Comparison of ENCODE assay signal across 9 mouse cellular contexts in genomic region chr16:30173953-30174874, GRCm38 (mm10).
DNase-seq lines count a peak whose midpoint lies in the region; ATAC-seq and TF ChIP-seq lines count a peak whose summit lies in the region.
"Had no signal": no experiment of that assay in that cellular context is flagged by ENCODE, and none has a peak within 500 bp of the region (broad histone marks: within the 10 kb centered on the region; RNA-seq: fewer than 3 reads in every experiment).

No protein-coding gene starts in this region.

- TF ChIP-seq EP300 in MEL (IDR thresholded peaks at IDR 0.05; ENCODE audit: low read depth in 1 of 2, low read length in 2 of 2) = peak in 1 of 2 experiments; percentile 45; a peak in 1 of 4 replicates

- H3K9ac ChIP-seq in MEL (ENCODE audit: control insufficient read depth, low read depth, low read length, poor library complexity, severe bottlenecking) = peak overlapping the region; percentile 5; the same call in 1 of the 2 replicates
- 0 out of 2 replicates have a peak overlapping the region, but pooled peaks have one; percentile 2 for H3K9ac ChIP-seq in intestine, embryonic 16.5 days (ENCODE audit: low read depth, low read length)

- no peak overlapping the region for H3K4me2 ChIP-seq in intestine, embryonic 16.5 days (ENCODE audit: low read depth, low read length)

- TF ChIP-seq RAD21 in MEL (IDR thresholded peaks at IDR 0.05; ENCODE audit: low read depth, low read length) = no peak

- peaks cover 0 to 13% of the 10 kb centered on the region in 2 experiments; a peak in 2 of 4 replicates for H3K36me3 ChIP-seq in MEL (ENCODE audit: control insufficient read depth in 1 of 2, insufficient read depth in 2 of 2, low read length in 2 of 2)
- H3K36me3 ChIP-seq in intestine, embryonic 16.5 days (ENCODE audit: control insufficient read depth, insufficient read depth, low read length) = no peaks in the 10 kb centered on the region
- no peaks in the 10 kb centered on the region for H3K36me3 ChIP-seq in midbrain, embryonic 10.5 days

- H3K4me3 ChIP-seq in MEL (ENCODE audit: control insufficient read depth in 1 of 2, insufficient read depth in 1 of 2, low read depth in 2 of 2, low read length in 2 of 2) = 0 out of 4 replicates have a peak overlapping the region, but pooled peaks of 1 of the 2 experiments have one; percentile 27
- H3K4me3 ChIP-seq in intestine, embryonic 16.5 days (ENCODE audit: low read length) = no peak overlapping the region
- H3K4me3 ChIP-seq in midbrain, embryonic 10.5 days = no peak overlapping the region

- TF ChIP-seq POLR2A in MEL (IDR thresholded peaks at IDR 0.05; ENCODE audit: control insufficient read depth in 1 of 2, insufficient read depth in 1 of 2, low read depth in 1 of 2, low read length in 2 of 2, poor library complexity in 1 of 2) = no peak

- 43% methylated on average over 8 of the region's 8 CpGs for WGBS in intestine, embryonic 16.5 days
- WGBS in midbrain, embryonic 10.5 days = 57% methylated on average over 8 of the region's 8 CpGs

- no peaks in the 10 kb centered on the region for H3K9me3 ChIP-seq in MEL (replicated peaks; ENCODE audit: insufficient read depth, low read length)
- H3K9me3 ChIP-seq in intestine, embryonic 16.5 days (ENCODE audit: control insufficient read depth, low read length) = no peaks in the 10 kb centered on the region
- no peaks in the 10 kb centered on the region for H3K9me3 ChIP-seq in midbrain, embryonic 10.5 days (replicated peaks)

- no peaks in the 10 kb centered on the region for H3K27me3 ChIP-seq in MEL (ENCODE audit: control insufficient read depth in 1 of 2, insufficient read depth in 2 of 2, low read length in 2 of 2)
- no peaks in the 10 kb centered on the region for H3K27me3 ChIP-seq in intestine, embryonic 16.5 days (replicated peaks; ENCODE audit: control insufficient read depth, insufficient read depth, low read length)
- H3K27me3 ChIP-seq in midbrain, embryonic 10.5 days (ENCODE audit: low read depth, poor library complexity, severe bottlenecking) = peaks cover 90% of the 10 kb centered on the region

- no peaks in the 10 kb centered on the region for H3K79me2 ChIP-seq in MEL (ENCODE audit: control insufficient read depth, insufficient read depth, low read length, poor library complexity)

- peak; percentile 64 for ATAC-seq in intestine, embryonic 16.5 days
- ATAC-seq in granulocyte monocyte progenitor cell, adult 5-6 weeks (replicated peaks; ENCODE audit: poor library complexity, severe bottlenecking) = no peak

- DNase-seq in heart, adult 11 months = peak; percentile 94
- DNase-seq in heart, postnatal 4 days = no peak
- peak; percentile 61 for DNase-seq in MEL (ENCODE audit: low read depth, low spot score)
- peak; percentile 81 for DNase-seq in lung, postnatal 10 days
- DNase-seq in layer of hippocampus, postnatal 25 days (ENCODE audit: extremely low spot score in 1 of 2, low spot score in 1 of 2) = no peak
- no peak for DNase-seq in midbrain, embryonic 10.5 days (ENCODE audit: low spot score)
- DNase-seq: cerebellum, adult 8-10 months had no signal

- peak overlapping the region; percentile 17 for H3K27ac ChIP-seq in MEL (ENCODE audit: control insufficient read depth, low read depth, low read length)
- peak overlapping the region; percentile 5; the same call in 1 of the 2 replicates for H3K27ac ChIP-seq in intestine, embryonic 16.5 days (ENCODE audit: low read length)
- no peak overlapping the region for H3K27ac ChIP-seq in midbrain, embryonic 10.5 days (replicated peaks)

- H3K4me1 ChIP-seq in MEL (ENCODE audit: control insufficient read depth in 1 of 2, insufficient read depth in 2 of 2, low read length in 2 of 2) = peaks cover 22 to 29% of the 10 kb centered on the region in 2 experiments
- peaks cover 31% of the 10 kb centered on the region for H3K4me1 ChIP-seq in intestine, embryonic 16.5 days (ENCODE audit: control insufficient read depth, insufficient read depth, low read length)
- peaks cover 38% of the 10 kb centered on the region for H3K4me1 ChIP-seq in midbrain, embryonic 10.5 days

- no peak for TF ChIP-seq CTCF in MEL (IDR thresholded peaks at IDR 0.05 in 2 of 3, conservative IDR thresholded peaks at IDR 0.05 in 1 of 3; ENCODE audit: control insufficient read depth in 1 of 3, insufficient read depth in 1 of 3, low read depth in 2 of 3, low read length in 3 of 3, poor library complexity in 1 of 3, severe bottlenecking in 1 of 3)

TF ChIP-seq in MEL, 35 proteins besides CTCF, POLR2A, EP300 and RAD21:
- TF ChIP-seq MYC (IDR thresholded peaks at IDR 0.05; ENCODE audit: low read depth, low read length) (no peak), UBTF (IDR thresholded peaks at IDR 0.05; ENCODE audit: borderline replicate concordance, insufficient read depth, low read depth, low read length) (no peak), GATA1 (IDR thresholded peaks at IDR 0.05; ENCODE audit: low read depth, low read length) (peak; percentile 59), GABPA (IDR thresholded peaks at IDR 0.05; ENCODE audit: low read depth, low read length) (no peak), SMC3 (IDR thresholded peaks at IDR 0.05; ENCODE audit: low read depth, low read length) (no peak), BHLHE40 (IDR thresholded peaks at IDR 0.05; ENCODE audit: borderline replicate concordance, low read depth, low read length) (no peak), CHD2 (IDR thresholded peaks at IDR 0.05; ENCODE audit: low read length) (no peak), HCFC1 (IDR thresholded peaks at IDR 0.05; ENCODE audit: low read depth, low read length) (no peak), JUND (IDR thresholded peaks at IDR 0.05; ENCODE audit: low read depth, low read length) (no peak), NELFE (IDR thresholded peaks at IDR 0.05; ENCODE audit: low read depth, low read length) (no peak), ETS1 (IDR thresholded peaks at IDR 0.05; ENCODE audit: low read depth, low read length) (0 out of 2 replicates have a peak, but pooled peaks have one; percentile 19), ZKSCAN1 (IDR thresholded peaks at IDR 0.05; ENCODE audit: low read depth, low read length) (no peak), MAFK (IDR thresholded peaks at IDR 0.05; ENCODE audit: borderline replicate concordance, low read depth, low read length) (no peak), SIN3A (IDR thresholded peaks at IDR 0.05; ENCODE audit: low read length) (0 out of 2 replicates have a peak, but pooled peaks have one; percentile 14), ZC3H11A (IDR thresholded peaks at IDR 0.05; ENCODE audit: low read depth, low read length) (no peak), NRF1 (IDR thresholded peaks at IDR 0.05; ENCODE audit: insufficient read depth, low read depth, low read length, poor library complexity, severe bottlenecking) (no peak), ZNF384 (IDR thresholded peaks at IDR 0.05; ENCODE audit: low read depth, low read length) (no peak), MYB (IDR thresholded peaks at IDR 0.05; ENCODE audit: low read depth, low read length) (no peak), CHD1 (IDR thresholded peaks at IDR 0.05; ENCODE audit: low read depth, low read length) (no peak), USF1 (IDR thresholded peaks at IDR 0.05; ENCODE audit: low read depth, low read length) (no peak), MXI1 (IDR thresholded peaks at IDR 0.05; ENCODE audit: low read depth, low read length) (no peak), TAL1 (IDR thresholded peaks at IDR 0.05; ENCODE audit: low read length) (no peak), MAX (IDR thresholded peaks at IDR 0.05; ENCODE audit: low read length) (no peak), USF2 (IDR thresholded peaks at IDR 0.05; ENCODE audit: borderline replicate concordance in 1 of 2, insufficient read depth in 1 of 2, low read depth in 1 of 2, low read length in 2 of 2) (no peak), POLR2AphosphoS5 (IDR thresholded peaks at IDR 0.05; ENCODE audit: borderline replicate concordance, low read depth, low read length) (no peak), ZMIZ1 (IDR thresholded peaks at IDR 0.05; ENCODE audit: low read depth, low read length) (no peak), ELF1 (IDR thresholded peaks at IDR 0.05; ENCODE audit: low read depth, low read length) (no peak), KAT2A (conservative IDR thresholded peaks at IDR 0.05; ENCODE audit: low read depth, low read length) (no peak), TCF12 (IDR thresholded peaks at IDR 0.05; ENCODE audit: low read depth, low read length) (0 out of 2 replicates have a peak, but pooled peaks have one; percentile 24), MAZ (IDR thresholded peaks at IDR 0.05; ENCODE audit: low read depth, low read length) (no peak; the same call in 1 of the 2 replicates)

Comparison
In these comparisons a context has a peak if more than half of its experiments do, and no peak if none do; other contexts are left out.
1. DNase-seq: peak in heart, adult 11 months (single experiment), MEL (single experiment) and lung, postnatal 10 days (single experiment); none in heart, postnatal 4 days (single experiment), layer of hippocampus, postnatal 25 days (0 of 2) and midbrain, embryonic 10.5 days (single experiment).